Mouse (Mus musculus) cerebellum, adult 2 months (tissue): ENCODE measurements around the gene P3h2. TPM values are rescaled to one million over a fixed set of nuclear protein-coding genes. Genes with fewer than 3 reads are reported as not detected.

Experiments used
- DNase-seq, 2 experiments: peaks; one replicate each; pipeline ENCODE4 v3.0.0; 2021
- H3K27ac ChIP-seq: fragments of 200-500 bp; 2 replicates; pipeline ENCODE4 v1.5.1; 2012; ENCODE audit warnings: low read length, control low read depth, inconsistent platforms; ENCODE audit not compliant: insufficient read depth
- H3K27me3 ChIP-seq: fragments of 200-500 bp; 2 replicates; pipeline ENCODE4 v1.6.1; 2012; ENCODE audit warnings: inconsistent platforms, mild to moderate bottlenecking, low read length, moderate library complexity; ENCODE audit not compliant: control insufficient read depth, insufficient read depth
- H3K4me1 ChIP-seq: fragments of 200-500 bp; 2 replicates; pipeline ENCODE4 v1.6.1; 2011; ENCODE audit warnings: low read length; ENCODE audit not compliant: control insufficient read depth, insufficient read depth
- H3K4me3 ChIP-seq: fragments of 200-500 bp; replicated peaks from 2 replicates; pipeline ENCODE3; 2011; ENCODE audit warnings: mild to moderate bottlenecking, low read depth, low read length, control low read depth; ENCODE audit not compliant: insufficient read depth
- CTCF ChIP-seq: fragments of 200-500 bp; IDR thresholded peaks from 2 replicates; pipeline ENCODE4 v1.5.1; 2011; ENCODE audit warnings: low read depth, mild to moderate bottlenecking, control low read depth, low read length, moderate library complexity, borderline replicate concordance; ENCODE audit not compliant: insufficient read depth
- POLR2A ChIP-seq: fragments of 200-500 bp; IDR thresholded peaks from 2 replicates; pipeline ENCODE4 v1.6.1; 2011; ENCODE audit warnings: low read length, control low read depth, borderline replicate concordance; ENCODE audit not compliant: insufficient read depth
- WGBS: fragments of 180-500 bp; shearing (Covaris S2); methylation state at CpG from one replicate; pipeline ENCODE4 v1.1.7; 2018; 5-methylcytosine and 5-hydroxymethylcytosine counted together
- polyA plus RNA-seq: library from polyadenylated mRNA; depleted of rRNA; stranded (reverse); fragments of >200 nt; gene quantifications from 2 replicates; pipeline ENCODE4 v1.2.3, GENCODE M21; 2012

P3h2 gene
- polyA plus RNA-seq, 1 experiment = 1.2 TPM

DNA sequence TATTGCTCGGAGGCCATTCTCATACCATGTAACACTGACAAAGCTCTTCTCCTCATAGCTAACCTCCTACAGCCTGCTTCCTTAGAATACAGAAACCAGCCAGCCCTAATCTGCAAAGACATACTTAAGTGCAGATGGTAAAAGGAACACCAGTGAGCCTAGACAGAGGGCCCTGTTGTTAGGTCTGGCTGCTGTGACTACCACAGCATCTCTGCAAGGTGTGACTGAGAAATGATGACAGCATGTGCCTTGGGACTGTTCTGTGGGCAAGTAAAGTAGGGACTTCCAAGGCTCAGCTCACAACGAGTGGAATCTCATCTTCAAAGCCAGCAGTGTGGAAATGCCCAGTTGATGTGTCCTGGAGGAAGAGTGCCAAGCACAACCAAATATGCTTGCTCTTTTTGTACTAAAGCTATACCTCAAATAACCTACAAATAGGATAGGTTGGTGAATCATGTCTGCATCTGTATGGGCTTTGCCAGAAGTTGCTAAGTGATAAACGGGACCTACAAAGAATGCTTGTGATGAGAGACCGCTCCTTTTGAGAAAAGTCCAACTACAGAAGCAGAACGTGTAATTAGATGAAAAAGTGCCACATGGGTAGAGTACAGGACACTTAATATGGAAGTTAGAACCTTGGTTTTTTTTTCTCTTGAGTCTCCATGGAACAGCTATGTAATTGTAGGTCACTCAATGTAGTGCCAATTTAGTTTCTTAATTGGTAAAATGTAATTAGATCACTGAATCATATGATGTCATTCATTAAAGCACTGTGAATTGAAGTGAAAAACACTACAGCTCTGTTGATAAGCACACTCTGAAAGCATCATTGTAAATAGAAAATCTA is 45.1 kb downstream of the P3h2 start:
- no peak for DNase-seq
- TF ChIP-seq POLR2A (no peak), CTCF (no peak)
- no peaks in the 10 kb centered on the region for H3K4me1 ChIP-seq
- H3K27ac ChIP-seq = no peak overlapping the region
- WGBS = 53% methylated on average over 5 of the region's 5 CpGs
- no peaks in the 10 kb centered on the region for H3K27me3 ChIP-seq
- no peak overlapping the region for H3K4me3 ChIP-seq

DNA sequence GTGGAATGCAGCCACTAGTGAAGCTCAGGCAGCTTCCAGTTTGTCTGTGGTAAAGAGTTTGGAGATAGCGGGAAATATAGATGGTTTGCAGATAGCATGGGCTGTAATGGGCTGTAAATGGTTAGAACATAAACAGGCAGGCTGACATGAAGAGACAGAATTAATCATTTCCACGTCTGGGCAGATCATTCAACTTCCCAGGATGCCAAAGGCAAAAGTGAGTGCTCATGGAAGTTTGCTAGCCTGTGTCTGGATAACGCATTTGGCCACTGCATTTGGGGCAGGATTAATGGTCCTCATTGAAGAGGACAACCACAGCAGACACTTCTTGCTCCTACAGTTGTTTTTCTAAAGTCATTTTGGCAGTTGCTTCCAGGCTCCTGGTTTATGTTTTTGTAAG is 52.0 kb downstream of the P3h2 start:
- 74% methylated on average over 3 of the region's 3 CpGs for WGBS
- no peaks in the 10 kb centered on the region for H3K27me3 ChIP-seq
- DNase-seq = no peak
- TF ChIP-seq POLR2A (no peak), CTCF (no peak)
- no peaks in the 10 kb centered on the region for H3K4me1 ChIP-seq
- H3K27ac ChIP-seq = no peak overlapping the region
- H3K4me3 ChIP-seq = no peak overlapping the region

- DNase-seq = no peak
- TF ChIP-seq POLR2A (no peak), CTCF (no peak)
- Histone ChIP-seq H3K4me3 (no peak overlapping the region), H3K4me1 (no peaks in the 10 kb centered on the region), H3K27me3 (no peaks in the 10 kb centered on the region), H3K27ac (no peak overlapping the region)
- WGBS = 62% methylated on average over 5 of the region's 5 CpGs
Measured at GRCm38 (mm10) chr16:26049393-26050087, 56.0 kb downstream of the P3h2 start.

DNA sequence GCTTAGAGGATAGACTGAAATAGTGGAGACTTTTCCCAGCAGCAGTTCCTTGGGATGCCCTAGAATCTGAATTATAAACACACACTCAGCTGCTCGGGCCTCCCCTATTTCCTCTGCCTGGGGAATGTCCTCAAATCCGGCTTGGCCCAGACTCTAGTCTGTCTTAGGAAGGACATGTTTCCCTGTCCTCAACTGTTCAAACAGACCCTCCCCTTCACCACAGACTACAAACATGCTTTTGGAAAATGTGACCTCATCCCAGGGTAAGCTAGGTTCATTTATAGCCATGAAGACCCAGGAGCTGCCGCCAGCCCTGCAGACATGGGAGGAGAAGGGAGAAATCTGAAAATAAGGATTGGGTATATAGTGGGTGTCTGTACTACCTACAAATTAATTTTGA is 57.7 kb downstream of the P3h2 start:
- TF ChIP-seq POLR2A (no peak), CTCF (no peak)
- H3K27ac ChIP-seq = no peak overlapping the region
- 88% methylated on average over 3 of the region's 3 CpGs for WGBS
- no peaks in the 10 kb centered on the region for H3K27me3 ChIP-seq
- DNase-seq = no peak
- no peaks in the 10 kb centered on the region for H3K4me1 ChIP-seq
- no peak overlapping the region for H3K4me3 ChIP-seq

DNA sequence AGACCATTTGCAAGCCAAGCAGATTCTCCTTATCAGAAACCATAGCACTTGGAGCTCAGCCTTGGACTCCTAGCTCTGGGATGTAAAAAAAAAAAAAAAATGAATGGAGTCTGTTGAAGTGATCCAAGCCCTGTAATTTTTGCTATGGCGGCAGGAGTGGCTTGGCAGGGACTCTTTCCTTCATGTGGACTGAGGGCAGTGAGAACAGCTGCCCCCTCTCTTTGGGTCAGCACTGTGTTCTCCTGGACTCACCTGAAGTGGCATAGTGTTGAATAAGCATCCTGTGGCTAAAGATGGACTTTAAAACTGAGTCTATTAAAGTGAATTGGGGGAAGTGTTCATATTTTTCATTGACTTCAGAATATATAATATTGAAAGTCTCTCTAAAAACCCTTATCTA is 58.2 kb downstream of the P3h2 start:
- TF ChIP-seq CTCF = no peak
- TF ChIP-seq POLR2A = no peak
- H3K27me3 ChIP-seq = no peaks in the 10 kb centered on the region
- no peak overlapping the region for H3K4me3 ChIP-seq
- no peaks in the 10 kb centered on the region for H3K4me1 ChIP-seq
- no peak overlapping the region for H3K27ac ChIP-seq
- WGBS = 79% methylated on average over 1 of the region's 1 CpGs
- no peak for DNase-seq

GRCm38 (mm10) chr16:26041929-26042303 is 63.7 kb downstream of the P3h2 start:
- 53% methylated on average over 2 of the region's 2 CpGs for WGBS
- Histone ChIP-seq H3K4me1 (no peaks in the 10 kb centered on the region), H3K4me3 (no peak overlapping the region), H3K27me3 (no peaks in the 10 kb centered on the region), H3K27ac (no peak overlapping the region)
- no peak for DNase-seq
- TF ChIP-seq POLR2A (no peak), CTCF (no peak)

- Histone ChIP-seq H3K27ac (no peak overlapping the region), H3K4me3 (no peak overlapping the region), H3K4me1 (no peaks in the 10 kb centered on the region), H3K27me3 (no peaks in the 10 kb centered on the region)
- DNase-seq = no peak
- WGBS = 68% methylated on average over 12 of the region's 12 CpGs
- TF ChIP-seq POLR2A (no peak), CTCF (no peak)
Measured at GRCm38 (mm10) chr16:26041021-26041928, 64.3 kb downstream of the P3h2 start.

- Histone ChIP-seq H3K4me1 (no peaks in the 10 kb centered on the region), H3K4me3 (no peak overlapping the region), H3K27me3 (no peaks in the 10 kb centered on the region), H3K27ac (no peak overlapping the region)
- no peak for DNase-seq
- no peak for TF ChIP-seq POLR2A
- TF ChIP-seq CTCF = no peak
- WGBS = 57% methylated on average over 3 of the region's 3 CpGs
Measured at GRCm38 (mm10) chr16:26039320-26039719, 66.3 kb downstream of the P3h2 start.
